Mouse (Mus musculus) mouse trophoblast stem cell (cell line): ENCODE results near the gene Slc2a3.
"Not testable (repeated sequence)": the region's sequence is repeated elsewhere in the genome, so short reads cannot be mapped to it uniquely, and the experiment has no call there.

ENCODE experiments used
- in situ Hi-C, 2 experiments: fragments of 300-500 bp; cut with MseI, MboI; formaldehyde crosslinking; loops; 2 replicates in 1 of 2; 3 replicates in 1 of 2; pipeline ENCODE4 v1.15.1; 2025

The Slc2a3 gene

DNA sequence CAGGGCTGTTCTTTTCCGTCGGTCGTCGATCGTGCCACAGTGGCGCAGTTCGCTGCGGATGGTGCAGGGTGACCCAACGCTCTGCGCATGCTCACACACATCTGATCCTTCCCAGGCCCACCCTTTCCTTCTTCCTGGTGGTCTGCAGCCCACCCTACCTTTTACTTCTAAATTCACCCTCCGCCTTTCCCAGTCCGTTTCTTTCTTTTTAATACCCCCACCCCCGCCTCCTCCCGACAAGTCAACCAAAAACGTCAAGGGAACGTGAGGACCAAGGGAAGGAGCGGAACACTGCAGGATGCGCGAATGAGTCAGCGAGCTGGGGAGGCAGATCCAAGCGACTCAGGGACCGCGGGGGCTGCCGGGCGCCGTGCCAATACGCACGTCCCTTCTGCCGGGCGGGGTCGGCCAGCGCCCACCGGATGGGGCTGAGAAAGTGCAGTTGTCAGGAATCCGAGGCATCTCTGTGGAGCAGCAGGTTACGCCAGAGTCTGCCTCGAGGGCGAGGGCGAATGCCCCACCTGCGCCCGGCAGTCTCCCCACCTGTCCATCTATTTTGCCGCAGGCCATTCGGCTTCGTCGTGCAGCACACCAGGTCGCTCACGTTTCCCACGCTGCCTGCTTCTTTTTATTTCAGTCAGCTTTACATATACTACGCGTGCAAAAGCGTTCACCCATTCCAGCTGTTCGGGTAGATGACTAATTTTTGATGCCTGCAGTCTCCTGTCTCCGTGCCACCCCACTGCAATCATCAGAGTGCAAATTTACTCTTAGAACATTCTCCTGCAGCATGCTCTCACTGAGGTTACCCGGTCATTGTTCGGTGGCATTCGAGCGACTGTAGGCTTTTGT lies 36.8 kb downstream of the Slc2a3 start:
- in situ Hi-C loops = no loop called here

DNA sequence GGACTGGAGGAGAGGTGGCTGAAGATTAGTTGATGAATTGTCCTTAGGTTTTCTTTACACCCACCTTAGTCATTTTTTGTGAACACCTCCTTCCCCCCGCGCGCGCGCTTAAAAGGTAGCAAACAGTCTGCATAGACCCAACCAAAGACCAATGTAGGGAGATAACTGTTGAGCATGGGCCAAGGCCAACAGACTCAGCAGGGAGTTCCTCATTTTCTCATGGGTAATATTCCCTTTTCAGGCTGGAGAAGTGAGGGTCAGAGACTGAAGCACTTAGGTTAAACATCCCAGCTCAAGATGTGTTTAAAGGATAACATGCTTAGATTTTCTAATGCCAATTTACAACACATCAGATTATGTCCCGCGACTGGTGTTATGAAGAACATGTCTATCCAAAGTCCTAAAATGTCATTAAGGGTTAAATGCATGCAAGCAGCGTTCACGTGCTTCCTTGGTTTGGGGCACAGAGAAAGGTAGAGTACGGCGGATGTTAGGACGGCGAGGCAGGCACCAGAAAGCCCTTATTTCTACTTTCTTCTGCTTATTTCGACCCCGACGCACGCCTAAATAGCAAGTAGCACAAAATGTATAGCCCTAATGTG lies 37.5 kb downstream of the Slc2a3 start:
- in situ Hi-C loops = no loop called here

DNA sequence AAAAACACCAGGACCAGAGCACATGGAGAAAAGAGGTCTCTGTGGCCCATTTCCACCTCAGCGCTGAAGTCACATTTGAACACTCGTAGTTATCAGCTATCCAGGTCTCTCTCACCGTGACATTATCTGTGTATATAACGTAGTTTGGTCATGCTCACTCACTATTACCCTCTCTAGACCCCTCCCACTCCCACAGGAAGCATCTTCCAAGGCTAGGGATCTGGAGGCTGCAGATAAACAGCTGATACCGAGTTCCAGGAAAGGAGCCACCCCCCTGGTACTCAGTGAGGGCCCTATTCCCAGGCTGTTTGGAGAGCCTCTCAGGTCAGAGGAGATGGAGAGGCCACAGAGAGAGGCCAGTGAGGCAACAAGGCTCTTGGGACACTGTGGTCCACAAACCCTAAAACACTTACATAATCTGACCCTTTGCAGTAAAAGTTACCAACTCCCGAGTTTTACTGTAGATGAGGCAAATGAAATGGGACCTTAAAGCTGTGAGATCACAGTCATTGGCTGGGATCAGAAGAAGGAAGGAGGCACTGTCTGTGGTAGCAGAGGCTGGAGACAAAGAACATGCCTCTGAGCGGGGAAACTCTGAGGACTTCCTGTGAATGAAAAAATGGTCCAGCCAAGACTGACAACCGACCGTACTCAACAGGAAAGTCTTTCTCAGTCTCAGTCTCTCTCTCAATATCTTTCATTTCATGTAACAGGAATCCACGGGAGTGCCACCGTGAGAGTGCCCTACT lies 38.3 kb downstream of the Slc2a3 start:
- in situ Hi-C loops = no loop called here

DNA sequence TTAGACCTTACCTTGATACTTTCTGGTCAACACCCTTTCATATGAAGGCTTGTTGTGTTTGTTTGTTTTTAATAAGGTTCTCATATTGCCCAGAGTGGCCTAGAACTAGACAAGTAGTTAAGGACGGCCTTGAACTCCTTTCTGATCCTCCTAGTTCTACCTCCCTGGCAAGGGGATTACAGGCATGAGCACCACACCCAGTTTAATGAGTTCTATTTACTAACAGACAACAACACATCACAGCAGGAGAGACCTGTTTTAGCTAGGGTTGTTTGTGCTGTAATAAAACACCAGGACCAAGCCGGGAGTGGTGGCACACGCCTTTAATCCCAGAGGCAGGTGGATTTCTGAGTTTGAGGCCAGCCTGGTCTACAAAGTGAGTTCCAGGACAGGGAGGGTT lies 39.0 kb downstream of the Slc2a3 start:
- in situ Hi-C loops = no loop called here

DNA sequence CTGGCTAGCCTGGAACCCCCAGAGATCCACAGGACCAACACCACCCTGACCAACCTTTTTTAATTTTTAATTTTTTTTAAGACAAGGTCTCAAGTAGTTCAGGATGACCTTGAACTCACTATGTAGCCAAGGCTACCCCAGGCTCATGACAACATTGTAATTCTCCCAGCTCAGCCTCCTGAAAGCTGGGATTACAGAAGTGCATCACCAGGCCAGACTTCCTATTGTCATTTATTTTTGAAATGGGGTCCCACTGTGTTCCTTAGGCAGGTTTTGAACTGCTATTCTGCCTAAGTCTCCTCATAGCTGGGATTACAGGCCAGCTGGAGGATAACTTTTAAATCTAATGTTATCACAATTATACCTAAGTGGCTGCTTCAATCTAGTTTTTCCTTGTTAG lies 39.5 kb downstream of the Slc2a3 start:
- in situ Hi-C loops = no loop called here

DNA sequence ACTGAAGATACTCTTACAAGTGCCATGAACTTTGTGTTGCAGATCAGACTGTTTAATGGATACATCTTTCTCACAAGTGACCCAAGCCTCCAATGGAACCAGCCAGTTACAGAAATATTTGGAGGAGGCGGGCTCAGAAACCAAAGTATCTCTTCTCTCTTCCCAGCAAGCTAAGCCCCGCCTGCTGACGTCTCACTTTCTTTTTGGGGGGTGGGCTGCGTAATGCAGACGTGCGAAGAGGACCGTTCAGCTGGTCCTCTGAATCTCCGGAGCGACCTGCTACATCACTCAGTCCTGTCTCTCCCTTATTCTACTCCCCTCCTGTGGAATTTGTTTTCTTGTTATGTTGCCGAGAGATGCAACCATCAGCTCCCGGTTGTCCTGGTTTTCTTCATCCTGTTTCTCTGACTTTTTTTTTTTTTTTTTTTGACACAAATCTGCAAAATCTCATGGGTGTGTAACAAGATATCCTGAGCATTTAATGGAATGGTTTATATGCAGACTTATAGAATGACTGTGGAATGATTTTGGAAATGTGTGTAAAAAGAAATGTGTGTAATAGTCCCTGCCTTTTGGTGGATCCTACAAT lies 40.3 kb downstream of the Slc2a3 start:
- in situ Hi-C loops = no loop called here

DNA sequence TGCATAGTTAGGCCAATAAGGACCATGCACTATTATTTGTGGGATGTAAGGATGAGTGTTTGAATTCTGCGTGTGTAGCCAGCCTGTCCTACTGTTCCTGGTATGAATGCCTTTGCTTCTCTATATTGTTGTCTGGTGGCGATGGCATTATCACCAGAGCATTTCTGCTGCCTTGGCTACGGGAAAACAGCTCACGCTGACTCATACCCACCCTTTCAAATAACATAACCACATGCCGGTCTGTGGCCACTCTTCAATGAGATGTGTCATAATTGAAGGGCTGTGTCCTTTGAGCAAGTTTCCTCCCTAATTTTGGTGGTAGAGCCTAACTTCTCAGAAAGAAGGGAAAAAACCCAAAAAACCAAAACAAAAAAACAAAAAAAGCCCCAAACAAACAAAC lies 42.7 kb downstream of the Slc2a3 start:
- in situ Hi-C loops = no loop called here

DNA sequence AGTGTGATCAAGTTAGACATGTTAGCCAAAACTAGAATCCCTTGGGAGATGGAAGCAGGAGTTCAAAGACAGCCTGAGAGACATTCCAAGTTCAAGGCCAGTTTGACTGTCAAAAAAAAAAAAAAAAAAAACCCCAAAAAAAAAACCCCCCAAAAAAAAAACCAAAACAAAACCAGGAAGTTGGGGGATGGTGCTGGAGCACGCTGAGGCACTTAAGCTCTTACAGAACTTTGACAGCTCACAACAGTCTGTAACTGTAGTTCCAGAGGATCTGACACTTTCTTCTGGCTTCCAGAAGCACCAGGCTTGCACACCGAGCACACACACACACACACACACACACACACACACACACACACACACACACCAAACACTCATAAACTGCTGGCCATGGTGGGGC lies 45.5 kb downstream of the Slc2a3 start:
- in situ Hi-C loops = no loop called here

DNA sequence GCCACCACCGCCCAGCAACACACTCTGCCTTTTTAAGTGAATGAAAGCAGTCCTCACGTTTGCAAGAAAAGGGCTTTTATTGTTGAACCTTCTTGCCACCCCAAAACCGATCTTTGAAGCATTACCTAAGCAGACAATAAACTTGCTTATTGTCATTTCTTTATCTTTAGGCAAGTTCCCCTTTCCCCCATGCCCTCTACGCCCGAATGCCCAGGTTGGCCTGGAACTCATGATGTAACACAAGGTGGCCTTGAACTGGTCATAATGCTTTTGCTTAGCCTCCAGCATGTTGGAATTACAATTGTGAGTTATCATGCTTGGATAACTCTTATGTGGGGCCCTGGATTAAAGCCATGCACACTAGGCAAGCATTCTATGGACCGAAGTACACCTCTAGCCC lies 50.9 kb downstream of the Slc2a3 start:
- in situ Hi-C loops = no loop called here

DNA sequence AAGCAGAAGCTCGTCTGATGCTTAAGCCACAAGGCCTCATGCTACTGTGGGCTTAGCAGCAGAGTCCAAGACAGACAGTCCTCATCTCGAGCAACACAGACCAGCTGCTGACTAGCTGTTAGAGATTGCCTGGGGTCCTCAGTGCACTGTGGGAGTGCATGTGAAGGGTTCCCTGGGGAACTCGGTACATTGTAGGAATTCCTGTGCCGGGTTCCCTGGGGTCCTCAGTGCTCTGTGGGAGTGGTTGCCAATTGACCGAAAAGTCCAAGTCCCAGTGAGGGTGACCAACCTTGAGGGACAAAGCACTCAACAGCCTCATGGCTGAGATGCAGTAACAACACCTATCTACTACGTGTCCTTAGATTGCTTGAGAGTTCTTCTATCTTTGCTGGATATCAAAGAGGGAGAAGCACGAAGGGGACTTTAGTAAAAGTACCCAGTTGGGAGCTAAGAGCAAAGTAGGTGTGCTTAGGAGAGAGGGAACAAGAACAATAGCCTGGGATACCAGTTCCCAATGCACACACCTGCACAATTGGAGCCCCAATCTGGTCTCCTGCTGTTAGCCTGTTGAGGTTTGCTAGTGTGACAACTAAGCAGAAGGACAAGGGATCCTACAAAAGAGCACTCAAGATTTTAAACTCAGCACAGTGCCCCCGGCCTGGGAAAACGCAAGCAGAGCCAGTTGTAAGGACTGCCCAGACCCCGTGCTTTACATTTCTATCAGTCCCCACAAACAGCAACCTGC lies 56.8 kb downstream of the Slc2a3 start:
- in situ Hi-C loops = loop anchor here (5.0 kb wide), 2 partner anchors 33 to 43 kb away; no protein-coding TSS in a partner anchor

DNA sequence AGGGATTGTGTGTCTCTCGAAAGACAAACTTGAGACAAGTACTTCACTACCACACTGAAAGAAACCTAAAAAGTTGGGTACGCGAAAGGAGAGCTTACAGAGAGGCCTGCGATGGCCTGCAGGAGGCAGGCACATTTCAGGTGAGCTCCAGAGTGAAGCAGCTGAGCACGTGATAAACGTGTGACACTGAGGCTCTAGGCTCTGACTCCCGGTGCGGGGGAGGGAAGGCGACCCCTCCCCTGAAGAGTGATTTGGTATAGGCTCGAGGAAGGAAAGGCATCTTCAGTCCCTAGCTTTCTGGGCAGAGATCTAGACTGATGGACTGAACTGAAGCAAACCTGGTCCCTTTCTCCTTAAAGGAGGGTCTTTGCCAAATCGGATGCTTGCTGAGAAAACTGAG lies 58.1 kb downstream of the Slc2a3 start:
- in situ Hi-C loops = loop anchor here (5.0 kb wide), 2 partner anchors 34 to 44 kb away; no protein-coding TSS in a partner anchor

DNA sequence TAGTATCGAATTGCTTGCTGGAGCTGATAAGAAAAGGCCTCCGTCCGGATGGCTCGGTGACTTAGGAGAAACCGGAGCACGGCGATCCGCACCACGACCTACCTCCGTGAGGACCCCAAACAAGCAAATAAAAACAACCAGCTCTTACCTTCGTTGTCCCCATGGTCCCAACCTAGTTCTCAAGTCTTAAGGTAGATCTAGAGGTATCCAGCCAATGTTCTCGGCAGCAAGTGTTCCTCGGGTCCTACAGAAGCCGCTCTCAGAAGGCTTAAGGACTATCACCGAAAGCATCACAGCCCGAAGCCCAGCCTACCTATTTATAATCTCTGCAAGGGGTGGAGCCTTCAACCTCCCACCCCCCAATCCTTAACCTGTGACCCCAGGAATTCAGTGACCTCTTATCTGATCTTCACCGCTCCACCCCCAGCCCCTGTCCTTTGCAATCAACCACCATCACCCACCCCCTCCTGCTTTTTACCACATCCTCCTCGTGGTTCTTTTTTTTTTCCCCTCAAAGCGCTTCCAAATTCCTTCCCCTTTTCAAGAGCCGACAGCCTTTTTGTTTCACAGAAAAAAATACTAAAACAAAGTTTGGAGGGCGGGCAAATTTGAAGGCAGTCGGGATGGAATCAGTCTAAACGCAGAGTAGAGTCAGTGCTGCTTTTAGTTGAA lies 59.1 kb downstream of the Slc2a3 start:
- in situ Hi-C loops = loop anchor here (5.0 kb wide), 2 partner anchors 35 to 45 kb away; no protein-coding TSS in a partner anchor

DNA sequence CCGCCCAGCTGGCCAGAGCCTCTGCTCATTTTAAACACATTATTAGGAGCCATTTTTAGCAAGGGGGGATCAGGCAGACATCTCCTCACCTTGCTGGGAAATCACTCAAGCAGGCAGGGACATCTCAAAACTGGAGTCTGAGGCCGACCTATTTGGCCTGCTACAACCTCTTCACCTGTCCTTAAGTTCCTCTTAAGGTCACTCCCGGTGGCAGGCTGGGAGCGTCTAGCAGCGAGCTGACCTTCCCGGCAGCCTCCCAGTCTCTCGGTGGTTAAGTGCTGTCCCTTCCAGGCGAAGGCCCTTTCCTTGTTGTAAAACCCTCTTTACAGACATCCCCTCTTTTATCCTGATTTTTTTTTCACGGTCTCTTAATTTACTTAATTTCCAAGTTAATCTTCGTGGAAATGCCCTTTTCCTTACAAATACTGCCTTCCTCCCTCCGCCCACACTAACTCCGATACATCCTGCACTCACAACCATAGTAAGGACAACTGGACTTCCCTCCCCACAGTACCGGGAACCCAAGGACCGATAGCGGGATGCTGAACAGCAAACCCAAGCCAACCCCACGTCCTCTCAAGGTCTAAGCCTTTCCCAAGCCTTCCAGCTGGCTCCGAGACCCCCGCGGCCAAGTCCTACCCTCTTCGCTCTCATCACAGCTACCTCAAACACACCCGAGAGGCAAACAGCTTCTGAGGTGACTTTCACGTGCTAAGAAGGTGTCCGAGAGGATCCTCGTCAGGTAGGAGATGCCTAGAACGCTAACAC lies 59.8 kb downstream of the Slc2a3 start:
- in situ Hi-C loops = loop anchor here (5.0 kb wide), 2 partner anchors 36 to 46 kb away; no protein-coding TSS in a partner anchor

DNA sequence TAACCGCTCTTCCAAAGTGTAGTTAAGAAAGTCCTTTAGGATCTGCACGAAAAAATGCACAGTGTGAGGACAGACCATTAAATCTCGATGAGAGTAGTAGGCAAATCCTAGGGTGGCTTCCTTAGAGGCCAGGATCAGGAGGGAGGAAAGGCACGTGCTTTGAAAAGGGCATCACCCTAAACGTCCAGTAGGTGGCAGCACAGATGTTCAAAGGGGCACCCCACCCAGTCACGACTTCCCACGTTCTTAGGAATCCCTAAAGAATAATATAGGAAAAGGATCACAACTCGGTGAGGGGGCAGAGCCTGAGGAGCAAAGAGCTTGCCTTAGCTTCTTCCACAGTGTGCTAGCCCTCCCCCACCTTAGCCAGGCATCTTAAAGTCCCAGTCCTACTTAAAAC lies 61.5 kb downstream of the Slc2a3 start:
- in situ Hi-C loops = loop anchor here (5.0 kb wide), 2 partner anchors 37 to 47 kb away; no protein-coding TSS in a partner anchor

DNA sequence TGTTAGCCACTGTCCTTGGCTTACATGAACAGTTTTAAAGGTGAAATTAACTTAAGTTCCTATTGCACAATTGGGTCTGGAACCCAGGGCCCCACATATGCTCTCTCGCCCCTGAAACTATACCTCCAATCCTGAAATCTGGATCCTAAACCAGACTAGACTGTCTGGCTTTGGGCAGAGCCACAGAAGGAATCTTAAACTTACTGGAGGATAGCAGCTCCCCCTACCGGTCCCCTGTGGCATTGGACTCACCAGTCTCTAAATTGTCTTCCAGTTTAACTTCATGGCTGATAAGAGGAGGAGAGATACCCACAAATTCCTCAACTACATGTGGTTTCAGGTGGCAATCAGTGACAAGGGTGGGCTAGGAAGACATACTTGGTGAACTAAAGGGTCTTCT lies 81.5 kb downstream of the Slc2a3 start:
- in situ Hi-C loops = loop anchor here (5.0 kb wide), 2 partner anchors 48 to 53 kb away; no protein-coding TSS in a partner anchor

DNA sequence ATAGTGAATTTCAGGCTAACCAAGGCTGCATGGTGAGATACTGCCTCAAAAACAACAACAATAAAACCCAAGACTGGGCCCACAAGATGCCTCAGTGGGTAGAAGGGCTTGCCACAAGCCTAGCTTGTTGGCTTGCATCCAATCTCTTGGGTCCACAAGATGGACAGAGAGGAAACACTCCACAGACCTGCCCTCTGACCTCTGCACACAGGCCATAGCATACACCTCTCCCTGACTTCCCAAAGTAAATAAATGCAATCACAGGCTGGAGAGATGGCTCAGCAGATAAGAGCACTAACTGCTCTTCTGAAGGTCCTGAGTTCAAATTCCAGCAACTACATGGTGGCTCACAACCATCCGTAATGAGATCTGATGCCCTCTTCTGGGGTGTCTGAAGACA lies 83.2 kb downstream of the Slc2a3 start:
- in situ Hi-C loops = loop anchor here (5.0 kb wide), 2 partner anchors 46 to 51 kb away; no protein-coding TSS in a partner anchor

DNA sequence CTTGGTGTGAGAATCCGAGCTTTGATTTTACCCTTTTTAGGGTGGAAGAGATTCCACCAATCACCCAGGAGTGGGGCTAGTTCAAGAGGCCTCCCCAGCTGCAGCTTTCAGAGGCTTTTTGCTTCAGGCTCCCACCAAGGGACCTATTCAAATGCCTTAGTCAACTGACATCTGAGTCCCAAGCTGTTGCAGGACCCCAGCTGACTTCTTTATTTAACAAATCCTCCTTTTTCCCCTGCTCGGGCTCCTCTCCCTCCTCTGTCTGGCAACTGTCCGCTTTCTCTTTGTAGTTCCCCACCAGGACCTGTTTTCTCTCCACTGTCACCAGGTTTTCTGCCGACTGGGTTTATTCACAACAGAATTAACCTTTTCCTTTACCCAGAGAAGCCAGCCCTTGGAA lies 85.6 kb downstream of the Slc2a3 start:
- in situ Hi-C loops = loop anchor here (5.0 kb wide), 2 partner anchors 44 to 49 kb away; no protein-coding TSS in a partner anchor

DNA sequence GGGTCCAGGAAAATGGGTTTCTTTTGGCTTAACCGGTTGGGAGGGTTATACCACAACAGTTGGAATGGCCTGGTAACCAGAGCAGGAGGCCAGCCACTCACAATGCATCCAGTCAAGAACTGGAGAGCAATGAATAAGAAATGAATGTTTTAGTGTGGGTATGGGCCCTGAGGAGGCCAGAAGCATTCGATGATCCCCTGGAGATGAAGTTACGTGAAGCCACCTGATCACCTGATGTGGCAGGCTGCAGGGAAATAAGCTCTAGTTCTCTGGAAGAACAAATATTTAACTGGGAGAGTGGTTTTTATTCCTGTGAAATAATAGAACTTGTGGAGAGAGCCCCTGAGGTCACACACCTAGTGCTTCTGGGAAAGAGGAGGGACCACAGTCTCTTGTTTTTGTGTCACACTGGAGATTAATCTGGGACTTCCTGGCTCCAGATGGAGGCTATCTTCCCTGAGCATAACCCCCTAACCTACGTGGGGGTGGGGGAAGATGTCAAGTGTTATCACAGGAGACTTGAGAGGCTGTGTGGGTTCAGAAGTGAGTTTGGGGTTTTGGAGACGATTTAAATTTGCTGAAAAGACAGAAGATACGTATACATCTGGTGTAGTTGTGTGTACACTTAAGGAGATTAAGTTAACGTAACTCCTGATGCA lies 86.6 kb downstream of the Slc2a3 start:
- in situ Hi-C loops = loop anchor here (5.0 kb wide), 2 partner anchors 43 to 48 kb away; no protein-coding TSS in a partner anchor

DNA sequence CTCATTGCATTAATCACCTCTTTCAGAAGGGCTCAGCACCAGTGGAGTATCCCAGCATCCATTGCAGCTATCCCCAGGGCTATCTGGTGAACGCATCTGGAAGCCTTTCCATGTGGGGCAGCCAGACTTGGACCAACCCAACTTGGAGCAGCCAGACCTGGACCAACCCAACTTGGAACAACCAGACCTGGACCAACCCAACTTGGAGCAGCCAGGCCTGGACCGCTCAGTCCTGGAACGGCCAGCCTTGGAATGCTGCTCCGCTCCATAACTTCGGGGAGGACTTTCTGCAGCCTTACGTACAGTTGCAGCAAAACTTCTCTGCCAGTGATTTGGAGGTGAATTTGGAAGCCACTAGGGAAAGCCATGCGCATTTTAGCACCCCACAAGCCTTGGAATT lies 88.3 kb downstream of the Slc2a3 start:
- in situ Hi-C loops = not testable (repeated sequence)
